Mouse (Mus musculus): ENCODE measurements at regions not wholly inside any gene's neighbourhood (a gene's known extent, or its start where the extent isn't known, plus 50 kb on each side); places are given as distances from the start of the nearest gene placed in this dataset.
A peak's percentile ranks its signal among the peaks of the same experiment; 100 is the strongest.

DNA sequence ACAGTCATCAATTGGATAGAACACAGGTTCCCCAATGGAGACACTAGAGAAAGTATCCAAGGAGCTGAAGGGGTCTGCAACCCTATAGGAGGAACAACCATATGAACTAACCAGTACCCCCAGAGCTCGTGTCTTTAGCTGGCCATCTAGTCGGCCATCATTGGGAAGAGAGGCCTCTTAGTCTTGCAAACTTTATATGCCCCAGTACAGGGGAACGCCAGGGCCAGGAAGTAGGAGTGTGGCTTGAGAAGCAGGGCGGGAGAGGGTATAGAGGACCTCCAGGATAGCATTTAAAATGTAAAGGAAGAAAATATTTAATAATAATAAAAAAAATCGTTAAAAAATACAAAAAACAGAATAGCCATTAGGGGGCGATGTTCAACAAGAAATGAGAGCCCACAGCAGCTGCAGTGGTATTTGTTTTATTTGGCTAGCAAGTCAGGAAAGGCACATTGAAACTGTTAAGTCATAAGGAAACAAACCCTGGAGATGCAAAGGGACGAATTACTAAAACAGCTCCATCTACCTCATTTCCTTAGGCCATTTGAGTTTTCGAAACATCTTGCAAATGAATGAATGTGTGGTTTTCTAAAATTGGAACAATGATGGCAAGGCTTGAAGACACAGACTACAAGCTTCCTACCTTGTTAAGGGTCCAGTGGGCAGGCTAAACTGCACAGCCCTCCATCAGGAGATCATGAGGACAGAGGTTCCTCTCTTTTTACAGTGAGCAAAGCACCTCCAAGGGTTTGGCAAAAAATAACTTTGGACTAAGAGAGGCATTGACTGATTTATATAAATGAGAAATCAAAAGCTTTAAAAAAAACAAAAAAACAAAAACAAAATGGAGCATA lies 350.7 kb upstream of the Rasa1 start:
- no peak overlapping the region for H3K27ac ChIP-seq (ENCODE audit: insufficient read depth, low read length)
- TF ChIP-seq POLR2A (IDR thresholded peaks at IDR 0.05; ENCODE audit: extremely low read depth, insufficient read depth, low read length) (no peak), CTCF (IDR thresholded peaks at IDR 0.05; ENCODE audit: extremely low read depth, insufficient read depth, low read length) (peak; percentile 34; the same call in 1 of the 2 replicates)
- H3K4me1 ChIP-seq (ENCODE audit: control insufficient read depth, insufficient read depth, low read length), result no peaks in the 10 kb centered on the region
- no peak overlapping the region for H3K4me3 ChIP-seq (ENCODE audit: insufficient read depth, low read length)

DNA sequence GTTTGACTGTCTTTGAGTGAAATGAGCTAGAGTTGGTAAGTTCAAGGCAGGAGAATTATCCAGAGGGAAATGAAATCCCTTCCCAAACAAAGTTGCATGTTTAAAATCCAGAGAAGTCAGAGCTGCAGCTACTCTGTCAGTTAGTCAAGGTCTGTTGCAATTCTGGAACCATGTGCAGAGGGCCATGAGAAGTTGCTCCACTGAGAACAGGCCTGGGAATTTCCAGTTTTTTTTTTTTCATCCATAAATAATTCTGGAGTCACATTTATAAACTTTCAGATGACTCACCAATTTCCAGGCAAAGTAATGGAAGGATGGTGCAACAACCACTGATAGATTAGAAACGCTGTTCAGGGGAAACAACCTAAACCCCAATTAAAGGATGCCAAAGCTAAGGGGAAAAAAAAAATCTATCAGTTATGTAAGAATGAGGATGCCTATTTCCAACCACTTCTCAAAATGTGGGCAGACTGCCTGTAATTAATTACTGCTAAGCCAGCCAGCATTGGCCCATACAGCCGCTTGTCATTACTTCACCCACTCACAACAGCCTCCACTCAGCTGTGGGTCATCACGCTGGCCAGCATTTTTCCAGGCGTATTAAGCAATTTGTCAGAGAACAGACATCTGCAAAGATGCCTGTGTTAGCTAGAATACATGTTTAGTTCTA lies 340.7 kb upstream of the Rasa1 start:
- Histone ChIP-seq H3K27ac (ENCODE audit: insufficient read depth, low read length) (no peak overlapping the region), H3K4me1 (ENCODE audit: control insufficient read depth, insufficient read depth, low read length) (no peaks in the 10 kb centered on the region), H3K4me3 (ENCODE audit: insufficient read depth, low read length) (no peak overlapping the region; the same call in 1 of the 2 replicates)
- TF ChIP-seq CTCF (IDR thresholded peaks at IDR 0.05; ENCODE audit: extremely low read depth, insufficient read depth, low read length) (no peak), POLR2A (IDR thresholded peaks at IDR 0.05; ENCODE audit: extremely low read depth, insufficient read depth, low read length) (no peak)

Measured in cortical plate, adult 2 months (tissue).